Mouse (Mus musculus): ENCODE measurements around the gene Chid1. TPM values are rescaled to one million over a fixed set of nuclear protein-coding genes. Genes with fewer than 3 reads are reported as not detected.
"Not testable (repeated sequence)": the region's sequence is repeated elsewhere in the genome, so short reads cannot be mapped to it uniquely, and the experiment has no call there.

Chid1 gene
- polyA plus RNA-seq, 1 experiment from 2014 or later = 34.7 TPM

- H3K4me1 ChIP-seq = peaks cover 22% of the 10 kb centered on the region
- no peak overlapping the region for H3K4me2 ChIP-seq (replicated peaks)
- WGBS = 90% methylated on average over 14 of the region's 14 CpGs
- ATAC-seq (ENCODE audit: insufficient number of reproducible peaks, insufficient read depth, low FRiP score, low TSS enrichment) = no peak
- H3K27me3 ChIP-seq = peaks cover 47% of the 10 kb centered on the region
- no peaks in the 10 kb centered on the region for H3K9me3 ChIP-seq
- no peak overlapping the region for H3K4me3 ChIP-seq
- peaks cover 2% of the 10 kb centered on the region for H3K36me3 ChIP-seq
- no peak overlapping the region for H3K27ac ChIP-seq
- H3K9ac ChIP-seq = no peak overlapping the region
Measured at GRCm38 (mm10) chr7:141457236-141457635, 82.4 kb downstream of the Chid1 start.

- 86% methylated on average over 6 of the region's 6 CpGs for WGBS
- Histone ChIP-seq H3K4me2 (replicated peaks) (no peak overlapping the region), H3K9ac (no peak overlapping the region), H3K27me3 (peaks cover 42% of the 10 kb centered on the region), H3K4me3 (no peak overlapping the region), H3K4me1 (peaks cover 17% of the 10 kb centered on the region), H3K9me3 (no peaks in the 10 kb centered on the region), H3K36me3 (peaks cover 7% of the 10 kb centered on the region), H3K27ac (no peak overlapping the region)
- no peak for ATAC-seq (ENCODE audit: insufficient number of reproducible peaks, insufficient read depth, low FRiP score, low TSS enrichment)
Measured at GRCm38 (mm10) chr7:141456739-141457138, 82.9 kb downstream of the Chid1 start.

GRCm38 (mm10) chr7:141455610-141456314 is 83.9 kb downstream of the Chid1 start:
- no peak for ATAC-seq (ENCODE audit: insufficient number of reproducible peaks, insufficient read depth, low FRiP score, low TSS enrichment)
- H3K27ac ChIP-seq = peak overlapping the region; percentile 58

GRCm38 (mm10) chr7:141454967-141455551 is 84.6 kb downstream of the Chid1 start, which contains the start of gene Pnpla2:
TSS of gene Pnpla2 (plus strand) at chr7:141455198.
- Histone ChIP-seq H3K27ac (peak within 1 kb of the TSS; percentile 58), H3K4me2 (replicated peaks) (peak within 1 kb of the TSS; percentile 97), H3K36me3 (peaks cover 22% of the 10 kb centered on the region), H3K4me3 (peak within 1 kb of the TSS; percentile 51), H3K9me3 (no peaks in the 10 kb centered on the region), H3K9ac (peak within 1 kb of the TSS; percentile 69), H3K27me3 (peaks cover 25% of the 10 kb centered on the region), H3K4me1 (peaks cover 13% of the 10 kb centered on the region)
- WGBS = under 1% methylated on average over 43 of the region's 45 CpGs
- peak; percentile 64 for ATAC-seq (ENCODE audit: insufficient number of reproducible peaks, insufficient read depth, low FRiP score, low TSS enrichment)

More at GRCm38 (mm10) chr7:141455610-141456314, 83.9 kb downstream of the Chid1 start:
- no peaks in the 10 kb centered on the region for H3K9me3 ChIP-seq
- peaks cover 32% of the 10 kb centered on the region for H3K27me3 ChIP-seq
- H3K4me1 ChIP-seq = peaks cover 13% of the 10 kb centered on the region
- peaks cover 16% of the 10 kb centered on the region for H3K36me3 ChIP-seq
- peak overlapping the region; percentile 97 for H3K4me2 ChIP-seq (replicated peaks)
- peak overlapping the region; percentile 69 for H3K9ac ChIP-seq
- H3K4me3 ChIP-seq = peak overlapping the region; percentile 51
- 1% methylated on average over 23 of the region's 23 CpGs for WGBS

GRCm38 (mm10) chr7:141453636-141454035 is 86.0 kb downstream of the Chid1 start:
- Histone ChIP-seq H3K4me1 (peaks cover 17% of the 10 kb centered on the region), H3K4me3 (no peak overlapping the region), H3K27me3 (peaks cover 11% of the 10 kb centered on the region), H3K27ac (no peak overlapping the region), H3K9ac (no peak overlapping the region), H3K36me3 (peaks cover 36% of the 10 kb centered on the region), H3K9me3 (no peaks in the 10 kb centered on the region), H3K4me2 (replicated peaks) (no peak overlapping the region)
- ATAC-seq (ENCODE audit: insufficient number of reproducible peaks, insufficient read depth, low FRiP score, low TSS enrichment) = no peak
- WGBS = 81% methylated on average over 2 of the region's 2 CpGs

GRCm38 (mm10) chr7:141451928-141452327 is 87.7 kb downstream of the Chid1 start:
- Histone ChIP-seq H3K4me1 (peaks cover 23% of the 10 kb centered on the region), H3K9ac (no peak overlapping the region), H3K9me3 (no peaks in the 10 kb centered on the region), H3K27ac (no peak overlapping the region), H3K36me3 (peaks cover 38% of the 10 kb centered on the region), H3K4me2 (replicated peaks) (no peak overlapping the region), H3K27me3 (0 out of 2 replicates have a peak, but pooled peaks cover under 1% of the 10 kb centered on the region), H3K4me3 (no peak overlapping the region)
- no peak for ATAC-seq (ENCODE audit: insufficient number of reproducible peaks, insufficient read depth, low FRiP score, low TSS enrichment)

GRCm38 (mm10) chr7:141447110-141447991 is 92.3 kb downstream of the Chid1 start, which contains the start of gene Rplp2:
TSS of gene Rplp2 (plus strand) at chr7:141447370.
- Histone ChIP-seq H3K4me2 (replicated peaks) (peak within 1 kb of the TSS; percentile 71), H3K4me1 (peaks cover 21% of the 10 kb centered on the region), H3K36me3 (peaks cover 37% of the 10 kb centered on the region), H3K27me3 (no peaks in the 10 kb centered on the region), H3K27ac (peak within 1 kb of the TSS; percentile 81), H3K9me3 (no peaks in the 10 kb centered on the region), H3K9ac (peak within 1 kb of the TSS; percentile 91), H3K4me3 (peak within 1 kb of the TSS; percentile 78)
- peak; percentile 85 for ATAC-seq (ENCODE audit: insufficient number of reproducible peaks, insufficient read depth, low FRiP score, low TSS enrichment)
- under 1% methylated on average over 63 of the region's 63 CpGs for WGBS

GRCm38 (mm10) chr7:141446374-141446773 is 93.3 kb downstream of the Chid1 start:
- H3K4me1 ChIP-seq = peaks cover 29% of the 10 kb centered on the region
- H3K4me2 ChIP-seq (replicated peaks) = peak overlapping the region; percentile 71; the same call in 1 of the 2 replicates
- H3K4me3 ChIP-seq = peak overlapping the region; percentile 8; the same call in 1 of the 2 replicates
- not testable (repeated sequence) for H3K27me3 ChIP-seq; H3K27ac ChIP-seq; ATAC-seq (ENCODE audit: insufficient number of reproducible peaks, insufficient read depth, low FRiP score, low TSS enrichment); H3K9ac ChIP-seq; H3K9me3 ChIP-seq
- 80% methylated on average over 3 of the region's 3 CpGs for WGBS
- H3K36me3 ChIP-seq = peaks cover 35% of the 10 kb centered on the region

- H3K27me3 ChIP-seq = no peaks in the 10 kb centered on the region
- peaks cover 27% of the 10 kb centered on the region for H3K4me1 ChIP-seq
- peak within 1 kb of the TSS; percentile 57 for H3K4me2 ChIP-seq (replicated peaks)
- H3K4me3 ChIP-seq = peak within 1 kb of the TSS; percentile 38
- under 1% methylated on average over 25 of the region's 25 CpGs for WGBS
- no peaks in the 10 kb centered on the region for H3K9me3 ChIP-seq
- peak within 1 kb of the TSS; percentile 53 for H3K9ac ChIP-seq
- ATAC-seq (ENCODE audit: insufficient number of reproducible peaks, insufficient read depth, low FRiP score, low TSS enrichment) = 0 out of 2 replicates have a peak, but pooled peaks have one; percentile 37
- peak within 1 kb of the TSS; percentile 38 for H3K27ac ChIP-seq
- peaks cover 36% of the 10 kb centered on the region for H3K36me3 ChIP-seq
Measured at GRCm38 (mm10) chr7:141443828-141444237, 95.8 kb downstream of the Chid1 start, which contains the start of gene Pidd1. TSS of gene Pidd1 (minus strand) at chr7:141444025.
